Mouse (Mus musculus) CH12.LX (cell line): Measurements from ENCODE around the gene Snx11. TPM values are rescaled to one million over a fixed set of nuclear protein-coding genes. Genes with fewer than 3 reads are reported as not detected.

Experiments
- DNase-seq: peaks from one replicate; pipeline ENCODE4 v3.0.0-alpha.2; 2013; ENCODE audit errors: extremely low read depth
- H3K27ac ChIP-seq: 2 replicates; pipeline ENCODE4 v1.5.1; 2012; ENCODE audit warnings: low read depth, mild to moderate bottlenecking, control low read depth, moderate library complexity; ENCODE audit not compliant: insufficient read depth
- H3K27me3 ChIP-seq: replicated peaks from 2 replicates; pipeline ENCODE3; 2012; ENCODE audit warnings: inconsistent platforms
- H3K36me3 ChIP-seq, 2 experiments: replicated peaks in 1 of 2; 2 replicates each; pipeline versions ENCODE3 to v1.6.1; 2012; ENCODE audit warnings: inconsistent platforms in 1 of 2, low read length in 1 of 2, mild to moderate bottlenecking in 1 of 2, mixed read lengths in 1 of 2, moderate library complexity in 1 of 2; ENCODE audit not compliant: control insufficient read depth in 1 of 2, insufficient read depth in 1 of 2
- H3K4me1 ChIP-seq, 2 experiments: 2 replicates each; pipeline ENCODE4 v1.6.1; 2012; ENCODE audit warnings: inconsistent platforms in 1 of 2, moderate library complexity in 1 of 2; ENCODE audit not compliant: insufficient read depth in 2 of 2, control insufficient read depth in 1 of 2
- H3K4me2 ChIP-seq: 2 replicates; pipeline ENCODE4 v1.6.1; 2012; ENCODE audit warnings: low read depth, mild to moderate bottlenecking, control low read depth; ENCODE audit not compliant: poor library complexity, insufficient read depth, severe bottlenecking
- H3K4me3 ChIP-seq, 3 experiments: fragments of 150-350 bp in 1 of 3; sonication (generic) in 1 of 3; replicated peaks in 1 of 3; 2 replicates each; pipeline versions ENCODE3 to v1.5.1; 2011 to 2012; ENCODE audit warnings: low read depth in 2 of 3, low read length in 2 of 3, mild to moderate bottlenecking in 2 of 3, moderate library complexity in 2 of 3, control low read depth in 1 of 3, improper control_type of control experiment in 1 of 3, inconsistent platforms in 1 of 3, mixed read lengths in 1 of 3; ENCODE audit not compliant: poor library complexity in 1 of 3
- H3K79me2 ChIP-seq: replicated peaks from 2 replicates; pipeline ENCODE4 v1.6.1; 2012; ENCODE audit warnings: mild to moderate bottlenecking, moderate library complexity; ENCODE audit not compliant: control insufficient read depth, poor library complexity, insufficient read depth, severe bottlenecking; ENCODE audit errors: extremely low read depth
- H3K9ac ChIP-seq: 2 replicates; pipeline ENCODE4 v1.6.1; 2012; ENCODE audit warnings: low read depth, mild to moderate bottlenecking, control low read depth, moderate library complexity; ENCODE audit not compliant: insufficient read depth
- H3K9me3 ChIP-seq: replicated peaks from 2 replicates; pipeline ENCODE3; 2012; ENCODE audit warnings: low read length, inconsistent platforms, mixed read lengths
- CTCF ChIP-seq, 2 experiments: IDR thresholded peaks in 1 of 2; conservative IDR thresholded peaks in 1 of 2; 2 replicates each; pipeline ENCODE4 v1.5.1; 2011 to 2012; ENCODE audit warnings: low read depth in 2 of 2, low read length in 2 of 2, improper control_type of control experiment in 1 of 2, inconsistent platforms in 1 of 2, mild to moderate bottlenecking in 1 of 2, moderate library complexity in 1 of 2
- GABPA ChIP-seq: IDR thresholded peaks from 2 replicates; pipeline ENCODE4 v1.6.1; 2012; ENCODE audit warnings: low read depth, low read length, improper control_type of control experiment, inconsistent platforms; ENCODE audit not compliant: insufficient replicate concordance
- KAT2A ChIP-seq: IDR thresholded peaks from 2 replicates; pipeline ENCODE4 v1.6.1; 2012; ENCODE audit warnings: low read length, improper control_type of control experiment, inconsistent platforms; ENCODE audit not compliant: insufficient replicate concordance
- MAX ChIP-seq: IDR thresholded peaks from 2 replicates; pipeline ENCODE4 v1.6.1; 2011; ENCODE audit warnings: low read length, improper control_type of control experiment
- MYC ChIP-seq: IDR thresholded peaks from 2 replicates; pipeline ENCODE4 v1.6.1; 2011; ENCODE audit warnings: low read depth, mild to moderate bottlenecking, improper control_type of control experiment, low read length
- ZC3H11A ChIP-seq: IDR thresholded peaks from 2 replicates; pipeline ENCODE4 v1.6.1; 2012; ENCODE audit warnings: low read depth, mild to moderate bottlenecking, inconsistent platforms, low read length, improper control_type of control experiment
- ZMIZ1 ChIP-seq: IDR thresholded peaks from 2 replicates; pipeline ENCODE4 v1.6.1; 2012; ENCODE audit warnings: low read depth, mild to moderate bottlenecking, inconsistent platforms, low read length, improper control_type of control experiment
- ZNF384 ChIP-seq: IDR thresholded peaks from 2 replicates; pipeline ENCODE4 v1.6.1; 2012; ENCODE audit warnings: low read depth, low read length, improper control_type of control experiment, inconsistent platforms
- dilution Hi-C: fragments of 300-500 bp; cut with MboI; formaldehyde crosslinking; loops from 2 replicates; pipeline ENCODE4 v1.14.3; 2020; ENCODE audit warnings: low sequenced_read_pairs; ENCODE audit not compliant: extremely low pct_unique_long_range_greater_than_20kb, extremely low pct_ligation_motif_present
- in situ Hi-C: fragments of 300-500 bp; cut with MboI; formaldehyde crosslinking; loops from 3 replicates; pipeline ENCODE4 v1.14.3; 2019; ENCODE audit warnings: low sequenced_read_pairs, low pct_ligation_motif_present, low pct_unique_long_range_greater_than_20kb, mixed read lengths
- polyA plus RNA-seq: library from polyadenylated mRNA; unstranded; fragments of >175 nt; gene quantifications from 2 replicates; pipeline ENCODE4 v1.2.1, GENCODE M21; 2012; ENCODE audit warnings: low read depth; ENCODE audit not compliant: insufficient read length
- total RNA-seq, 2 experiments: library from RNA; depleted of rRNA; stranded (reverse); fragments of 300-350 nt in 1 of 2; fragments of >200 nt in 1 of 2; gene quantifications; 2 replicates each; pipeline ENCODE4 v1.2.3; 2012 to 2014

The Snx11 gene
- total and polyA plus RNA-seq, 3 experiments, result 153 to 244 (median 217) TPM

DNA sequence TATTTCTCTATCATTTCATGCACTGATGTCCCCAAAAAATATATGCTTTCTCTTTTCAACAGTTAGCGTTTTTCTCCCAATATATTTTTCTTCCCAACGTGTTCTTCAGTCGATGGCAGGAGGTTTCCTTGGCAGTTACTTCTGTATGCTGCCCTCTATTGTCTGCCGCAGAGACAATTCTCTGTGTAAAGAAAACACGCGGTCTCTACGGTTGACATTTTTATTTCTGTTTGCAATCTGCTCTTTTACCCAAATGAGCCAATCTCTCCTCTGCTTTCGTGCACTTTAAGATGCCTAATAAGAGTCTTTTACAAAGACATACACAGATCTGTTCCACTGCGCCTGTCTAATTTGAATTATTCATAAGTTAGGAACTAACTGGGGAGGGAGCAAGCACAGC is 47.9 kb downstream of the Snx11 start:
- peaks cover 25% of the 10 kb centered on the region for H3K27me3 ChIP-seq
- dilution Hi-C loops, result no loop called here
- H3K4me2 ChIP-seq, result peak overlapping the region; percentile 48

DNA sequence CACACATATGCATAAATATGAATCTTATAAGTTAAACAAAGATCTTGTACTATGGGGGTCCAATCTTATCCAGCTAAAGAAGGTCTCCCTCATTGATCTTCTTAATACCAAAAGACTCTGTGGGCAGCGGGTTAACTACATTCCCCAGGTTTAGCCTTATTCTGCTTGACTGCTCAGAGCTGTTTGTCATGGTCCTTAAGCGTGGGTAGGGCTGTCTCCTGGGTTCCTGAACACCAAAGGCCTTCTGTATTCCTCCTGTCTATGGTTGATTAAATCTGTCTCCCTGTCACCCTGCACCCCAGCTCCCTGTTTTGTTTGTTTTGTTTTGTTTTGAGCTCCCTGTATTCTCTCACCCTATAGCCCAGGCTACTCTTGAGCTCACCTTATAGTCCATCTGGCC is 48.8 kb downstream of the Snx11 start:
- no peaks in the 10 kb centered on the region for H3K36me3 ChIP-seq
- TF ChIP-seq GABPA (no peak), KAT2A (no peak), ZMIZ1 (no peak)
- TF ChIP-seq, all 38 proteins: peak for 0
- dilution Hi-C loops (no loop called here), in situ Hi-C loops (no loop called here)
- peaks cover 0 to 8% of the 10 kb centered on the region in 2 experiments; a peak in 1 of 4 replicates for H3K4me1 ChIP-seq
- H3K9ac ChIP-seq, result no peak overlapping the region
- no peak overlapping the region for H3K4me2 ChIP-seq
- H3K79me2 ChIP-seq, result no peaks in the 10 kb centered on the region
- no peaks in the 10 kb centered on the region for H3K9me3 ChIP-seq
- DNase-seq, result no peak
- H3K27ac ChIP-seq, result no peak overlapping the region
- H3K4me3 ChIP-seq, result no peak overlapping the region
- peaks cover 31% of the 10 kb centered on the region for H3K27me3 ChIP-seq

More for the DNA sequence above, 47.9 kb downstream of the Snx11 start:
- DNase-seq, result no peak
- no peaks in the 10 kb centered on the region for H3K9me3 ChIP-seq
- TF ChIP-seq CTCF (conservative IDR thresholded peaks at IDR 0.05 in 1 of 2, IDR thresholded peaks at IDR 0.05 in 1 of 2; ENCODE audit: low read depth in 2 of 2, low read length in 2 of 2), result peak in 1 of 2 experiments; percentile 69; a peak in 2 of 4 replicates
- no peak for TF ChIP-seq ZNF384
- TF ChIP-seq MYC, result peak; percentile 73; the same call in 1 of the 2 replicates
- TF ChIP-seq MAX, result peak; percentile 42
- TF ChIP-seq, all 38 proteins: peak for 3
- in situ Hi-C loops, result no loop called here
- Histone ChIP-seq H3K4me1 (peaks cover 0 to 8% of the 10 kb centered on the region in 2 experiments; a peak in 1 of 4 replicates), H3K9ac (peak overlapping the region; percentile 23; the same call in 1 of the 2 replicates), H3K4me3 (no peak overlapping the region), H3K36me3 (no peaks in the 10 kb centered on the region), H3K79me2 (no peaks in the 10 kb centered on the region), H3K27ac (no peak overlapping the region)

- H3K27ac ChIP-seq, result no peak overlapping the region
Observed at GRCm38 (mm10) chr11:96725833-96726232, 51.5 kb downstream of the Snx11 start.

More at GRCm38 (mm10) chr11:96725833-96726232, 51.5 kb downstream of the Snx11 start:
- no peak for TF ChIP-seq ZC3H11A
- TF ChIP-seq, all 38 proteins: peak for 0
- in situ Hi-C loops (no loop called here), dilution Hi-C loops (no loop called here)
- no peaks in the 10 kb centered on the region for H3K79me2 ChIP-seq
- peaks cover 24% of the 10 kb centered on the region for H3K27me3 ChIP-seq
- no peak for DNase-seq
- H3K4me1 ChIP-seq, result peaks cover 0 to 8% of the 10 kb centered on the region in 2 experiments; a peak in 1 of 4 replicates
- H3K36me3 ChIP-seq, result no peaks in the 10 kb centered on the region
- no peaks in the 10 kb centered on the region for H3K9me3 ChIP-seq
- no peak overlapping the region for H3K4me3 ChIP-seq
- H3K4me2 ChIP-seq, result no peak overlapping the region
- H3K9ac ChIP-seq, result no peak overlapping the region
